Mouse (Mus musculus) limb, embryonic 15.5 days (tissue): ENCODE data around the gene Igfbp7. TPM values are rescaled to one million over a fixed set of nuclear protein-coding genes. Genes with fewer than 3 reads are reported as not detected.

Experiments
- ATAC-seq: fragments of 200-750 bp; cut with Nextera tagmentation; 2 replicates; pipeline ENCODE4 v1.8.0; 2017; ENCODE audit warnings: low read depth, moderate TSS enrichment; ENCODE audit not compliant: insufficient number of reproducible peaks, low FRiP score, low TSS enrichment
- H3K27ac ChIP-seq: fragments of 300-500 bp; sonication (generic); 2 replicates; pipeline ENCODE4 v1.5.1; 2015; ENCODE audit warnings: moderate library complexity, mild to moderate bottlenecking, inconsistent platforms
- H3K27me3 ChIP-seq: fragments of 300-500 bp; sonication (generic); 2 replicates; pipeline ENCODE4 v1.6.1; 2015; ENCODE audit warnings: inconsistent platforms
- H3K36me3 ChIP-seq: fragments of 300-500 bp; sonication (generic); 2 replicates; pipeline ENCODE4 v1.6.1; 2015; ENCODE audit warnings: inconsistent platforms
- H3K4me1 ChIP-seq: fragments of 300-500 bp; sonication (generic); 2 replicates; pipeline ENCODE4 v1.6.1; 2015; ENCODE audit warnings: inconsistent platforms
- H3K4me2 ChIP-seq: fragments of 300-500 bp; sonication (generic); 2 replicates; pipeline ENCODE4 v1.6.1; 2015; ENCODE audit warnings: mild to moderate bottlenecking, inconsistent platforms
- H3K4me3 ChIP-seq: fragments of 300-500 bp; sonication (generic); 2 replicates; pipeline ENCODE4 v1.5.1; 2015; ENCODE audit warnings: mild to moderate bottlenecking, inconsistent platforms
- H3K9ac ChIP-seq: fragments of 300-500 bp; sonication (generic); 2 replicates; pipeline ENCODE4 v1.6.1; 2015; ENCODE audit warnings: inconsistent platforms
- H3K9me3 ChIP-seq: fragments of 300-500 bp; sonication (generic); 2 replicates; pipeline ENCODE4 v1.6.1; 2016; ENCODE audit warnings: inconsistent platforms
- WGBS: fragments of 180-500 bp; shearing (Covaris S2); methylation state at CpG from one replicate; pipeline ENCODE4 v1.1.7; 2015; 5-methylcytosine and 5-hydroxymethylcytosine counted together
- polyA plus RNA-seq: library from polyadenylated mRNA; unstranded; fragments of >200 nt; fragmentation: Nextera tagmentation; extraction: Ambion mirVana; gene quantifications from 2 replicates; pipeline ENCODE4 v1.2.1, GENCODE M21; 2015

Gene Igfbp7
- polyA plus RNA-seq, 1 experiment from 2014 or later, result 138 TPM

DNA sequence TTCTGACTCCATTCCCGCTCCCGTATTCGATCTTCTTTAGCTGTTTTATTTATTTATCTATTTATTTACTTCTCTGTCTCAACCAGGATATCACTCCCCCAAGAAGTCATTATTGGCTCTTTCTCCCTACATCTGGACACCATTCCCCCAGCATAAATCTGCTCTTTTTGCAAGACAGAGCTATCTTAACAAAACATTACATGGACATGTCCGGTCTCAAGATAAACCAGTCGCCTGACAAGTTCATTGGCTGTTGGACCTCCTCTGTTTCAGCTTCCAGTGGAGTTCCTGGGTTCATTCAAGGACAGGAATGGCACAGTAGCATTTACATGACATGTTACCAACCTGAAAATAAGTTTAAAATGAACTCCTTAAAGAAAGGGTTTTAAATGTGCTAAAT lies 4.9 kb downstream of the Igfbp7 start:
- Histone ChIP-seq H3K9ac (no peak overlapping the region), H3K9me3 (no peaks in the 10 kb centered on the region), H3K4me1 (peaks cover 24% of the 10 kb centered on the region), H3K4me3 (no peak overlapping the region), H3K4me2 (no peak overlapping the region), H3K36me3 (no peaks in the 10 kb centered on the region), H3K27ac (no peak overlapping the region), H3K27me3 (no peaks in the 10 kb centered on the region)
- 80% methylated on average over 5 of the region's 5 CpGs for WGBS
- no peak for ATAC-seq

DNA sequence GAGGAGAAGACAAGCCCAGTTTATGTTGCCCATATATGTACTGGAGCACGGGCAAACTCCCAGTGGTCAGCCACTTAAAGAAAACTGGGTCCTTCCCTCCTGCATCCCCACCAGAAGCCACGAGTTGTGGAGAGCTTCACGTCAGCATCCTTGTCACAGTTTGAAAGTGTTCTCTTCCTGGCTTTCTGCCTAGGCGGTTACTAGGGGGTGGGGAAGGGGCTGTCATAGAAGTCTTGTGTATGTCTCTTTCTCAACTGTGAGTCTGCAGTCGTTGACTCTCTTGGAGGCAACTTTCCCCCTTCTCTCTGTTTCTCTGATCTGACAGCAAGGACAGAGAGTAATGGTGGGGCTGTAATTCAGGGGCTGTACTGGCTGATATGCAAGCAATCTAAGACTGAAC lies 5.7 kb downstream of the Igfbp7 start:
- no peak for ATAC-seq
- H3K27ac ChIP-seq, result no peak overlapping the region
- H3K4me2 ChIP-seq, result no peak overlapping the region
- H3K36me3 ChIP-seq, result no peaks in the 10 kb centered on the region
- 56% methylated on average over 5 of the region's 5 CpGs for WGBS
- no peak overlapping the region for H3K9ac ChIP-seq
- peaks cover 24% of the 10 kb centered on the region for H3K4me1 ChIP-seq
- no peaks in the 10 kb centered on the region for H3K27me3 ChIP-seq
- H3K9me3 ChIP-seq, result no peaks in the 10 kb centered on the region
- no peak overlapping the region for H3K4me3 ChIP-seq

DNA sequence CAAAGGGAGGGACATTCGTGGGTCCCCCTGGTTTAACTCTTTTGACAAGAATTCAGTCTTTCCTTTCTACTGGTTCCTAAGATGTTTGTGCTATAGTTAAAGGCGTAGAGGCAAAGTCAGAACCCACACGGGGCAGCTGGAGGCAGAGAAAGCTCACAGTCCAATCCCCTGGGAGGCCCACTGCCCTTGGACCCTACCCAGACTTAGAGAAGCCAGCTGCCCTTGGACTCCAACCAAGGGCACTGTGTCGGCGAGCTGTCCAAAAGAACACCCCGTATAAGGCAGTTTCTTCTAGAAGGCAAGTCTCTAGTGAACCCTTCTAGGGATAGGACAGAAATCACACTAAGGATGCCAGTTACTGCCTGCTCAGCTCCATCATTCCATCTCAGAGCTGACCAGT lies 7.0 kb downstream of the Igfbp7 start:
- WGBS, result 66% methylated on average over 6 of the region's 6 CpGs
- no peak overlapping the region for H3K4me2 ChIP-seq
- ATAC-seq, result no peak
- no peak overlapping the region for H3K9ac ChIP-seq
- no peaks in the 10 kb centered on the region for H3K27me3 ChIP-seq
- no peak overlapping the region for H3K4me3 ChIP-seq
- H3K27ac ChIP-seq, result no peak overlapping the region
- no peaks in the 10 kb centered on the region for H3K36me3 ChIP-seq
- H3K4me1 ChIP-seq, result peaks cover 33% of the 10 kb centered on the region
- H3K9me3 ChIP-seq, result no peaks in the 10 kb centered on the region

- Histone ChIP-seq H3K9ac (no peak overlapping the region), H3K36me3 (no peaks in the 10 kb centered on the region), H3K27ac (peak overlapping the region; percentile 43; the same call in 1 of the 2 replicates), H3K9me3 (no peaks in the 10 kb centered on the region), H3K4me1 (peaks cover 36% of the 10 kb centered on the region), H3K4me2 (no peak overlapping the region), H3K27me3 (no peaks in the 10 kb centered on the region), H3K4me3 (no peak overlapping the region)
- WGBS, result 64% methylated on average over 7 of the region's 7 CpGs
- no peak for ATAC-seq
Measured at GRCm38 (mm10) chr5:77400151-77400550, 7.7 kb downstream of the Igfbp7 start.

- no peak overlapping the region for H3K27ac ChIP-seq
- no peak for ATAC-seq
- H3K9ac ChIP-seq, result no peak overlapping the region
- H3K4me1 ChIP-seq, result peaks cover 36% of the 10 kb centered on the region
- H3K27me3 ChIP-seq, result no peaks in the 10 kb centered on the region
- no peaks in the 10 kb centered on the region for H3K36me3 ChIP-seq
- no peak overlapping the region for H3K4me3 ChIP-seq
- 81% methylated on average over 4 of the region's 4 CpGs for WGBS
- no peaks in the 10 kb centered on the region for H3K9me3 ChIP-seq
- H3K4me2 ChIP-seq, result no peak overlapping the region
Measured at GRCm38 (mm10) chr5:77399076-77399475, 8.8 kb downstream of the Igfbp7 start.

DNA sequence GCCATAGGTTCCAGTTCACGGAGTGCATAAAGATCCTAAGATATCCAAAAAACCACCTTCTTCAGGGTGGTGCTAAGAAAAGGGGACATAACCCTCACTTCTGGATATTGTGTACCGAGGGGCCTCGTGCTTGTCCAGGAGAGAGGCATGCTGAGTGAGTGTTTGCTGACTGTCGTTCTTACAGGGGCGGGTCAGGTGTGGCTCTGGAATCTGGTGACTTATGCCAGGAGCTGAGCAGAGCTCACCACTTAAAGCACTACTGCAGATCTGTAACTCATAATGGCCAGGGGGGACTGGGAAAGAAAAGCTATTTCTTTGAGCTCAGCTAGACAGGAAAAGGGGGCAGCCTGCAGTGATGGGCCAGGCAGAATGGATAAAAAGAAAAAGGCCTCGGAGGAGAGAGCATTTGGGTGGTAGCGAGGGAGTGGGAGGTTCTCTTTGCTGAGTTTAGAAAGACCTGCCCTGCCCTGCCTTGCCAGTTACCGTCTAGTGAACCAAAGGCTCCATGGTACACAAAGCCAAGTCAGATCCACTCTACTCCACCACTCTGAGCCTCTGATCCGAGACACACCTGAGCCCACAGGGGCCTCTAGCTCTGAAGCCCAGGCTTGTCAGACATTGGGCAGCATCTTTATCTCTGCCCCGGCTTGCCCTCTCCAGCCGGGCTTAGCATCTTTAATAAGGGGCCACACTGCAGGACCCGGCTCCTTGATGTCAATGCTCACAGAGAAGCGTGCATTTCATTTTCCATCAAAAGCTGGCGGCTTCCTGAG lies 9.4 kb downstream of the Igfbp7 start:
- Histone ChIP-seq H3K9me3 (no peaks in the 10 kb centered on the region), H3K4me3 (no peak overlapping the region), H3K27ac (no peak overlapping the region), H3K27me3 (no peaks in the 10 kb centered on the region), H3K36me3 (no peaks in the 10 kb centered on the region), H3K4me1 (peaks cover 36% of the 10 kb centered on the region), H3K4me2 (no peak overlapping the region), H3K9ac (no peak overlapping the region)
- ATAC-seq, result 0 out of 2 replicates have a peak, but pooled peaks have one; percentile 24
- 63% methylated on average over 14 of the region's 14 CpGs for WGBS

GRCm38 (mm10) chr5:77393990-77394618 lies 13.7 kb downstream of the Igfbp7 start:
- Histone ChIP-seq H3K4me1 (peaks cover 26% of the 10 kb centered on the region), H3K4me3 (no peak overlapping the region), H3K27ac (no peak overlapping the region), H3K27me3 (no peaks in the 10 kb centered on the region), H3K4me2 (no peak overlapping the region), H3K9ac (no peak overlapping the region), H3K36me3 (no peaks in the 10 kb centered on the region), H3K9me3 (no peaks in the 10 kb centered on the region)
- ATAC-seq, result no peak
- WGBS, result 72% methylated on average over 9 of the region's 9 CpGs

GRCm38 (mm10) chr5:77393094-77393619 lies 14.7 kb downstream of the Igfbp7 start:
- no peak for ATAC-seq
- H3K27ac ChIP-seq, result no peak overlapping the region
- no peaks in the 10 kb centered on the region for H3K36me3 ChIP-seq
- no peaks in the 10 kb centered on the region for H3K9me3 ChIP-seq
- H3K27me3 ChIP-seq, result no peaks in the 10 kb centered on the region
- H3K4me1 ChIP-seq, result peaks cover 20% of the 10 kb centered on the region
- H3K9ac ChIP-seq, result no peak overlapping the region
- H3K4me3 ChIP-seq, result no peak overlapping the region
- H3K4me2 ChIP-seq, result no peak overlapping the region
- 81% methylated on average over 10 of the region's 10 CpGs for WGBS

GRCm38 (mm10) chr5:77390272-77390671 lies 17.6 kb downstream of the Igfbp7 start:
- peaks cover 5% of the 10 kb centered on the region; the same call in 1 of the 2 replicates for H3K4me1 ChIP-seq
- no peaks in the 10 kb centered on the region for H3K27me3 ChIP-seq
- no peak overlapping the region for H3K9ac ChIP-seq
- WGBS, result 92% methylated on average over 2 of the region's 2 CpGs
- H3K4me2 ChIP-seq, result no peak overlapping the region
- no peak overlapping the region for H3K4me3 ChIP-seq
- H3K9me3 ChIP-seq, result no peaks in the 10 kb centered on the region
- no peak overlapping the region for H3K27ac ChIP-seq
- ATAC-seq, result no peak
- H3K36me3 ChIP-seq, result no peaks in the 10 kb centered on the region

DNA sequence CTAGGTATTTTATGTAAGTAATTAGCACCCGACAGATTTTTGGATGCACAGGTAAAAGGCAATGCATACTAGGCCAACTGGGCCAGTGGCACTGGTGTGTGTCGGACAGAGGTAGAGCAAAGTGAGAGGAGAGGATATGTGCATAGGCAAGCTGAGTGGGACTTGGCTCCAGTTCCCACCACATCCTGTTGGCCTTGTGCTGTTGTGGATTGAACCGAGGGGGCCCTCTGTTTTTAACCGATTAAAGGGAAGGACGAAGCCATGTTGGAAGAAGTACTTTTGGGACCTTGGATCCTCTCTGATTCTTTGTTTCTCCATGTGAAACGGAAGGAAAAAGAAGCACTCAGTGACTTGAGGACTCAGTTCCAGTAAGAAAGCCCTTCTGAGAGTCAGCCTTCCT lies 19.5 kb downstream of the Igfbp7 start:
- no peak overlapping the region for H3K4me3 ChIP-seq
- peaks cover 7% of the 10 kb centered on the region; the same call in 1 of the 2 replicates for H3K4me1 ChIP-seq
- no peak overlapping the region for H3K4me2 ChIP-seq
- WGBS, result 72% methylated on average over 6 of the region's 6 CpGs
- H3K9me3 ChIP-seq, result no peaks in the 10 kb centered on the region
- no peaks in the 10 kb centered on the region for H3K27me3 ChIP-seq
- no peak overlapping the region for H3K27ac ChIP-seq
- ATAC-seq, result no peak
- no peaks in the 10 kb centered on the region for H3K36me3 ChIP-seq
- no peak overlapping the region for H3K9ac ChIP-seq

DNA sequence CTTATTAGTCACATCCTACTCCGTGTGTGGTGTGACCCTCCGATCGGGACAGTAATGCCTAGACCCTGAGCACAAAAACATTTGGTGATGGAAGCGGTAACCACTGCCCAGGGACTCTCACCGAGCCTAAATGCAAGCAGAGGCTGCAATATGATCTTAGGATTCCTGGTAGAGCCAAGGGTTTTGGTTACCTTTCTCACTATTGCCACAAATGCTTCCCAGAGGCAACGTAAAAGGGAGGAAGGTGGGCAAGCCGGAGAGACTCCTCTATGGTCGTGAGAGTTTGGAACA lies 20.5 kb downstream of the Igfbp7 start:
- H3K27ac ChIP-seq, result no peak overlapping the region
- WGBS, result 47% methylated on average over 8 of the region's 8 CpGs
- H3K4me1 ChIP-seq, result peaks cover 7% of the 10 kb centered on the region; the same call in 1 of the 2 replicates
- no peak for ATAC-seq
- no peaks in the 10 kb centered on the region for H3K9me3 ChIP-seq
- H3K4me3 ChIP-seq, result no peak overlapping the region
- no peaks in the 10 kb centered on the region for H3K27me3 ChIP-seq
- no peaks in the 10 kb centered on the region for H3K36me3 ChIP-seq
- no peak overlapping the region for H3K9ac ChIP-seq
- no peak overlapping the region for H3K4me2 ChIP-seq

GRCm38 (mm10) chr5:77386596-77387413 lies 21.0 kb downstream of the Igfbp7 start:
- no peak for ATAC-seq
- Histone ChIP-seq H3K36me3 (no peaks in the 10 kb centered on the region), H3K27ac (no peak overlapping the region), H3K27me3 (no peaks in the 10 kb centered on the region), H3K9me3 (no peaks in the 10 kb centered on the region), H3K4me1 (peaks cover 7% of the 10 kb centered on the region; the same call in 1 of the 2 replicates), H3K4me2 (no peak overlapping the region), H3K4me3 (no peak overlapping the region), H3K9ac (no peak overlapping the region)
- WGBS, result 65% methylated on average over 10 of the region's 10 CpGs
